Mouse (Mus musculus) megakaryocyte-erythroid progenitor cell, adult 5-6 weeks (primary cell): ENCODE measurements around the gene Dtx3. TPM values are rescaled to one million over a fixed set of nuclear protein-coding genes. Genes with fewer than 3 reads are reported as not detected.
A peak's percentile ranks its signal among the peaks of the same experiment; 100 is the strongest.
"Not testable (repeated sequence)": the region's sequence is repeated elsewhere in the genome, so short reads cannot be mapped to it uniquely, and the experiment has no call there.

Experiments used
- ATAC-seq: replicated peaks from 2 replicates; pipeline ENCODE4 v1.8.0; 2016; ENCODE audit warnings: mild to moderate bottlenecking, inconsistent platforms; ENCODE audit not compliant: severe bottlenecking, poor library complexity, low FRiP score, low TSS enrichment
- total RNA-seq, 2 experiments: library from RNA; stranded (forward) in 1 of 2; stranded (reverse) in 1 of 2; fragments of 200-1000, 215-1000 nt in 1 of 2; fragments of >200 nt in 1 of 2; fragmentation: Nextera tagmentation in 1 of 2; gene quantifications; 2 replicates each; pipeline ENCODE4 v1.2.3; 2014 to 2017

The Dtx3 gene
- total RNA-seq, 2 experiments from 2014 or later, result 28.5 to 160 TPM

- not testable (repeated sequence) for ATAC-seq
These were observed 43.0 kb downstream of the Dtx3 start for GRCm38 (mm10) chr10:127152556-127152955.

GRCm38 (mm10) chr10:127151233-127151632 lies 44.3 kb downstream of the Dtx3 start:
- ATAC-seq, result not testable (repeated sequence)

- ATAC-seq, result no peak
These were observed 45.1 kb downstream of the Dtx3 start for GRCm38 (mm10) chr10:127150471-127150872.

GRCm38 (mm10) chr10:127147135-127147534 lies 48.4 kb downstream of the Dtx3 start:
- ATAC-seq, result no peak

- ATAC-seq, result no peak
These were observed 50.2 kb downstream of the Dtx3 start for GRCm38 (mm10) chr10:127145303-127145702.

GRCm38 (mm10) chr10:127144536-127144935 lies 51.0 kb downstream of the Dtx3 start:
- no peak for ATAC-seq

GRCm38 (mm10) chr10:127143228-127143627 lies 52.3 kb downstream of the Dtx3 start:
- no peak for ATAC-seq

GRCm38 (mm10) chr10:127141500-127141899 lies 54.0 kb downstream of the Dtx3 start:
- no peak for ATAC-seq

GRCm38 (mm10) chr10:127140971-127141370 lies 54.6 kb downstream of the Dtx3 start:
- peak; percentile 47 for ATAC-seq

Other genes with a start within 250 kb of the Dtx3 start
- gene Ctdsp2, start 217.0 kb downstream of the Dtx3 start, total RNA-seq (2014; fragmentation: Nextera tagmentation), result 54.7 and 56.7 TPM in 2 replicates
- gene Ctdsp2, start 217.0 kb downstream of the Dtx3 start, total RNA-seq (2017), result 18.3 and 24.7 TPM in 2 replicates
- not detected in 2 replicates for gene Avil, start 195.0 kb downstream of the Dtx3 start, total RNA-seq (2014; fragmentation: Nextera tagmentation)
- gene Avil, start 195.0 kb downstream of the Dtx3 start, total RNA-seq (2017), result 0.38 TPM in 1 of 2 replicates, not detected in the other
- gene Tsfm, start 164.9 kb downstream of the Dtx3 start, total RNA-seq (2014; fragmentation: Nextera tagmentation), result 41.6 and 61.2 TPM in 2 replicates
- gene Tsfm, start 164.9 kb downstream of the Dtx3 start, total RNA-seq (2017), result 55.5 and 63.3 TPM in 2 replicates
- 54.1 and 55.2 TPM in 2 replicates for gene Mettl1, start 154.3 kb downstream of the Dtx3 start, total RNA-seq (2014; fragmentation: Nextera tagmentation)
- gene Mettl1, start 154.3 kb downstream of the Dtx3 start, total RNA-seq (2017), result 24.6 and 25.3 TPM in 2 replicates
- not detected in 2 replicates for gene Eef1akmt3, start 154.2 kb downstream of the Dtx3 start, total RNA-seq (2014; fragmentation: Nextera tagmentation)
- 0.38 TPM in 1 of 2 replicates, not detected in the other for gene Eef1akmt3, start 154.2 kb downstream of the Dtx3 start, total RNA-seq (2017)
- not detected in 2 replicates for gene Cyp27b1, start 147.5 kb downstream of the Dtx3 start, total RNA-seq (2014; fragmentation: Nextera tagmentation)
- not detected in 2 replicates for gene Cyp27b1, start 147.5 kb downstream of the Dtx3 start, total RNA-seq (2017)
- not detected in 2 replicates for gene March9, start 135.5 kb downstream of the Dtx3 start, total RNA-seq (2014; fragmentation: Nextera tagmentation)
- gene March9, start 135.5 kb downstream of the Dtx3 start, total RNA-seq (2017), result not detected in 2 replicates
- gene Cdk4, start 132.2 kb downstream of the Dtx3 start, total RNA-seq (2014; fragmentation: Nextera tagmentation), result 656 and 761 TPM in 2 replicates
- gene Cdk4, start 132.2 kb downstream of the Dtx3 start, total RNA-seq (2017), result 479 and 664 TPM in 2 replicates
- 43.9 and 73.9 TPM in 2 replicates for gene Tspan31, start 125.5 kb downstream of the Dtx3 start, total RNA-seq (2014; fragmentation: Nextera tagmentation)
- gene Tspan31, start 125.5 kb downstream of the Dtx3 start, total RNA-seq (2017), result 28.9 and 55.3 TPM in 2 replicates
- gene Agap2, start 120.4 kb downstream of the Dtx3 start, total RNA-seq (2014; fragmentation: Nextera tagmentation), result 19.7 and 45.9 TPM in 2 replicates
- gene Agap2, start 120.4 kb downstream of the Dtx3 start, total RNA-seq (2017), result 26.4 and 43.3 TPM in 2 replicates
- gene Os9, start 74.6 kb downstream of the Dtx3 start, total RNA-seq (2014; fragmentation: Nextera tagmentation), result 55.8 and 64.5 TPM in 2 replicates
- 152 and 154 TPM in 2 replicates for gene Os9, start 74.6 kb downstream of the Dtx3 start, total RNA-seq (2017)
- gene B4galnt1, start 30.5 kb downstream of the Dtx3 start, total RNA-seq (2014; fragmentation: Nextera tagmentation), result 67.2 and 84.7 TPM in 2 replicates
- gene B4galnt1, start 30.5 kb downstream of the Dtx3 start, total RNA-seq (2017), result 18.5 and 23.3 TPM in 2 replicates
- gene Slc26a10, start 15.1 kb downstream of the Dtx3 start, total RNA-seq (2014; fragmentation: Nextera tagmentation), result 1.8 TPM in 1 of 2 replicates, not detected in the other
- 1.8 TPM in 1 of 2 replicates, not detected in the other for gene Slc26a10, start 15.1 kb downstream of the Dtx3 start, total RNA-seq (2017)
- 22.7 and 46.0 TPM in 2 replicates for gene Arhgef25, start 5.6 kb downstream of the Dtx3 start, total RNA-seq (2014; fragmentation: Nextera tagmentation)
- 35.4 and 35.7 TPM in 2 replicates for gene Arhgef25, start 5.6 kb downstream of the Dtx3 start, total RNA-seq (2017)
- gene Pip4k2c, start 15.9 kb upstream of the Dtx3 start, total RNA-seq (2014; fragmentation: Nextera tagmentation), result 58.6 and 59.9 TPM in 2 replicates
- 28.0 and 35.3 TPM in 2 replicates for gene Pip4k2c, start 15.9 kb upstream of the Dtx3 start, total RNA-seq (2017)
- not detected in 2 replicates for gene Kif5a, start 67.6 kb upstream of the Dtx3 start, total RNA-seq (2014; fragmentation: Nextera tagmentation)
- 0.14 and 0.23 TPM in 2 replicates for gene Kif5a, start 67.6 kb upstream of the Dtx3 start, total RNA-seq (2017)
- 100 and 123 TPM in 2 replicates for gene Dctn2, start 70.6 kb upstream of the Dtx3 start, total RNA-seq (2014; fragmentation: Nextera tagmentation)
- 106 and 124 TPM in 2 replicates for gene Dctn2, start 70.6 kb upstream of the Dtx3 start, total RNA-seq (2017)
- gene Mbd6, start 93.3 kb upstream of the Dtx3 start, total RNA-seq (2014; fragmentation: Nextera tagmentation), result 42.8 and 72.8 TPM in 2 replicates
- 2.7 and 3.8 TPM in 2 replicates for gene Mbd6, start 93.3 kb upstream of the Dtx3 start, total RNA-seq (2017)
- 135 and 140 TPM in 2 replicates for gene Mars, start 116.1 kb upstream of the Dtx3 start, total RNA-seq (2014; fragmentation: Nextera tagmentation)
- gene Mars, start 116.1 kb upstream of the Dtx3 start, total RNA-seq (2017), result 213 and 264 TPM in 2 replicates
- gene Arhgap9, start 126.2 kb upstream of the Dtx3 start, total RNA-seq (2014; fragmentation: Nextera tagmentation), result 20.9 and 31.7 TPM in 2 replicates
- 10.5 and 10.8 TPM in 2 replicates for gene Arhgap9, start 126.2 kb upstream of the Dtx3 start, total RNA-seq (2017)
- gene Gli1, start 146.2 kb upstream of the Dtx3 start, total RNA-seq (2014; fragmentation: Nextera tagmentation), result not detected in 2 replicates
- not detected in 2 replicates for gene Gli1, start 146.2 kb upstream of the Dtx3 start, total RNA-seq (2017)
- gene Inhbe, start 158.7 kb upstream of the Dtx3 start, total RNA-seq (2014; fragmentation: Nextera tagmentation), result not detected in 2 replicates
- gene Inhbe, start 158.7 kb upstream of the Dtx3 start, total RNA-seq (2017), result not detected in 2 replicates
- not detected in 2 replicates for gene Inhbc, start 174.7 kb upstream of the Dtx3 start, total RNA-seq (2014; fragmentation: Nextera tagmentation)
- not detected in 2 replicates for gene Inhbc, start 174.7 kb upstream of the Dtx3 start, total RNA-seq (2017)
- 46.8 and 49.9 TPM in 2 replicates for gene R3hdm2, start 184.6 kb upstream of the Dtx3 start, total RNA-seq (2014; fragmentation: Nextera tagmentation)
- 25.3 and 38.5 TPM in 2 replicates for gene R3hdm2, start 184.6 kb upstream of the Dtx3 start, total RNA-seq (2017)